In the genomic region with DNA sequence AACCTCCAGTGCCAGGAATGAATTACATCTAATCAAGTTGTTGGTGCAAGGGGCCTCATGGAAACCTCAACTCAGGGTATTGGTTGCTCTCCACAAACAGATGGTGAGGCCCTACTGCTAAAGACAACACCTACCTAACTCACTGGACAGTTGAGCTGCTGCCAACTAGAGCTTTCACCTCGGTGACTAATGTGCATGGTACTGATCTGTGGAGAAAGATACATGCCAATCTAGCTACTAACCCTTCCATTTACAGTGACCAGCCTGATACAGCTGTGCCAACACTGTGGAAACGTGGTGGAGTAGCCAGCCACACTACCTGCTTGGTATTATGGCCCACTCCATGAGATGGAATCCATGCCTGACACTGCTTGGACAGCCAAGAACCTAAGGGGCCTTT, we compare ENCODE assay signal across 20 mouse cellular contexts. TPM values are rescaled to one million over a fixed set of nuclear protein-coding genes. Genes with fewer than 3 reads are reported as not detected.
A peak's percentile ranks its signal among the peaks of the same experiment; 100 is the strongest.
DNase-seq lines count a peak whose midpoint lies in the region; ATAC-seq and TF ChIP-seq lines count a peak whose summit lies in the region.
"Had no signal": no experiment of that assay in that cellular context is flagged by ENCODE, and none has a peak within 500 bp of the region (broad histone marks: within the 10 kb centered on the region; RNA-seq: fewer than 3 reads in every experiment).

No protein-coding gene starts in this region.

- peak; percentile 74; the same call in 1 of the 2 replicates for ATAC-seq in cerebellum, adult (ENCODE audit: insufficient number of reproducible peaks, low FRiP score, low TSS enrichment)
- ATAC-seq: intestine, postnatal 0 days had no signal

- no peak overlapping the region for H3K27ac ChIP-seq in layer of hippocampus, adult 2 months
- H3K27ac ChIP-seq: forebrain, embryonic 10.5 days; gastrocnemius, adult 2 months; heart, embryonic 13.5 days; hindbrain, embryonic 15.5 days; kidney, embryonic 15.5 days; stomach, embryonic 15.5 days had no signal

- intact Hi-C loops in left cerebral cortex, postnatal 25 days (cut with DNase I): no loop called here

- no peak for DNase-seq in cerebellum, postnatal 4 days (ENCODE audit: low spot score in 2 of 2)
- DNase-seq in 416B (ENCODE audit: low read depth): peak; percentile 60
- peak; percentile 72 for DNase-seq in cerebellum, adult 11-12 months
- DNase-seq in cerebellum, postnatal 14 days: peak; percentile 77 to 82
- no peak for DNase-seq in layer of hippocampus, adult 2 months (ENCODE audit: low spot score in 2 of 2)
- no peak for DNase-seq in T-cell, adult 2 months (ENCODE audit: low spot score)
- no peak for DNase-seq in left cerebral cortex, postnatal 25 days (ENCODE audit: low spot score in 2 of 2)
- DNase-seq: embryo, embryonic 11 days; gastrocnemius, adult 2 months; liver; midbrain, embryonic 14.5 days; thymus, adult 2 months had no signal

- H3K4me3 ChIP-seq in layer of hippocampus, adult 2 months: no peak overlapping the region
- H3K4me3 ChIP-seq: forebrain, embryonic 10.5 days; gastrocnemius, adult 2 months; heart, embryonic 13.5 days; hindbrain, embryonic 15.5 days; kidney, embryonic 15.5 days; megakaryocyte, embryonic 14.5 days; stomach, embryonic 15.5 days had no signal

- TF ChIP-seq CTCF in layer of hippocampus, adult 2 months (conservative IDR thresholded peaks at IDR 0.05): no peak

RNA-seq across cellular contexts. Expression of a gene that starts 11.1 kb away (rescaled TPM):
- 10 to 100 TPM; 67.1 to 73.9 TPM for total RNA-seq in layer of hippocampus, adult 2 months (2021)
- total RNA-seq in left cerebral cortex, postnatal 25 days (2021): 10 to 100 TPM; 42.9 to 48.6 TPM

RNA-seq across cellular contexts. Expression of a gene that starts 11.2 kb away (rescaled TPM):
- 100 to 1,000 TPM; 412 to 418 TPM for total RNA-seq in layer of hippocampus, adult 2 months (2021)
- 100 to 1,000 TPM; 286 to 288 TPM for total RNA-seq in left cerebral cortex, postnatal 25 days (2021)

Comparison
In these comparisons a context has a peak if more than half of its experiments do, and no peak if none do; other contexts are left out.
1. DNase-seq: peak in 416B (single experiment), cerebellum, adult 11-12 months (single experiment) and cerebellum, postnatal 14 days (2 of 2); none in cerebellum, postnatal 4 days (0 of 2), layer of hippocampus, adult 2 months (0 of 2), T-cell, adult 2 months (single experiment) and left cerebral cortex, postnatal 25 days (0 of 2).